Mouse (Mus musculus) mature B cell (primary cell): ENCODE data around the gene Gm21915.

Experiments used
- in situ Hi-C: fragments of 300-500 bp; cut with MboI; formaldehyde crosslinking; loops from 2 replicates; pipeline ENCODE4 v1.14.3; 2019

The Gm21915 gene

GRCm38 (mm10) chr9:40670313-40670712, at the start of gene Gm21915:
Gene Gm21915, plus strand, starts transcription at chr9:40670613.
- in situ Hi-C loops, result no loop called here

- in situ Hi-C loops, result no loop called here
These were observed 48.1 kb upstream of the Gm21915 start for GRCm38 (mm10) chr9:40622265-40622664.

DNA sequence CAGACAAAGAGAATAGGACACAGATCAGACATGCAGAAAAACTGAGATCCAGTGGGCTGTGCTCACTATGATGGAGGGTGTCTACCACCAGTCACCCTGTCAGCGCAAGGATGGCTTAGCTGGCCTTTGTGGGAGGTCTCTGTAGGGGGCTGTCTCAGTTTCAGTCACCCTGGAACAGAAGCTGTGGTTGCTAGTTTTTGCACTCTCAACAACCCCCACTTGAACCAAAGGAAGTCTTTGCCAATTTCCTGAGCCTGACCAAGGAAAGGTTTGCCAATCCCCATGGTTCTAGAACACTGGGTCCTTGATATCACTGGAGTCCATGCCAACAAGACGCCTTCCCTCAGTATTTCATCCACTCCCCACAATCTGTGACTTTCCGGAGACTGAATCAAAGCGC, 47.6 kb upstream of the Gm21915 start:
- in situ Hi-C loops, result no loop called here

DNA sequence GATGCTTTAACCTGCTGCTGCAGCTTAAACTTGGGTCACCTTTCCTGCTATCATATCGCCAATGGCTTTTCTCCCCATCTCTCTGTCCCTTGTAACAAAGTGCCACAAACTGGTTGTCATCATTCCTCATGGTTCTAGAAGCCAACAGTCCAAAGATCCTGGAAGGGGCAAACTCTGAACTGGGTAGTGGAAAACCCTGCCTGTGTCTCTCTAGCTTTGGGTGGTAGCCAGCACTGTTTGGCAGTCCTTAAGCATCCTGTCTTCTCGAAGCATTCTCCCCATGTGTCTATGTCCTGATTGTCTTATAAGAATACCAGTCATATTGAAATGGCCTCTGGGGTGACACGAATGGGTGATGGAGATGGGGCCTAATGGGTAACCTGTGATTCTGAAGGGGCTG, 45.1 kb upstream of the Gm21915 start:
- in situ Hi-C loops, result no loop called here

GRCm38 (mm10) chr9:40626566-40626965, 43.8 kb upstream of the Gm21915 start:
- in situ Hi-C loops, result no loop called here

DNA sequence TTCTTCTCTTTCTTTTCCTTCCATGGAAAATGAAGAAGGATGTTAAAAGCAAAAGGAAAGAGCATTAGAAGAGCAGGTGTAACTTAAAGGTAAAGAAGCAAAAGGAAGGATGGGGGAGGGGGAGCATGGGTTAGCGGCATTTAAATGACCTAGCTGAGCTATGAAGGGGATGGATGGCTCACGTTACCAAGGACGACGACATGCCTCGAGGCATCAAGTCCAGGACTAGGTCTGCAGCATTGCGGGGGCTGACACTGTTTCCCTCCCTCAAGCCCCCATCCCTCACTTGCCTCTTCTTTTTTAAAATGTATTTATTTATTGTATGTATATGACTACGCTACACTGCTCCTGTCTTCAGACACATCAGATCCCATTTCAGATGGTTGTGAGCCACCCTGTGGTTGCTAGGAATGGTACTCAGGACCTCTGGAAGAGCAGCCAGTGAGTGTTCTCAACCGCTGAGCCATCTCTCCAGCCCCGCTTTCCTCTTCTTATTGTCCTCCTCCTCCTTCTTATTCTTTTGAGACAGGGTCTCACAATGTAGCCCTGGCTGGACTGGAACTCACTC, 43.2 kb upstream of the Gm21915 start:
- in situ Hi-C loops, result no loop called here

DNA sequence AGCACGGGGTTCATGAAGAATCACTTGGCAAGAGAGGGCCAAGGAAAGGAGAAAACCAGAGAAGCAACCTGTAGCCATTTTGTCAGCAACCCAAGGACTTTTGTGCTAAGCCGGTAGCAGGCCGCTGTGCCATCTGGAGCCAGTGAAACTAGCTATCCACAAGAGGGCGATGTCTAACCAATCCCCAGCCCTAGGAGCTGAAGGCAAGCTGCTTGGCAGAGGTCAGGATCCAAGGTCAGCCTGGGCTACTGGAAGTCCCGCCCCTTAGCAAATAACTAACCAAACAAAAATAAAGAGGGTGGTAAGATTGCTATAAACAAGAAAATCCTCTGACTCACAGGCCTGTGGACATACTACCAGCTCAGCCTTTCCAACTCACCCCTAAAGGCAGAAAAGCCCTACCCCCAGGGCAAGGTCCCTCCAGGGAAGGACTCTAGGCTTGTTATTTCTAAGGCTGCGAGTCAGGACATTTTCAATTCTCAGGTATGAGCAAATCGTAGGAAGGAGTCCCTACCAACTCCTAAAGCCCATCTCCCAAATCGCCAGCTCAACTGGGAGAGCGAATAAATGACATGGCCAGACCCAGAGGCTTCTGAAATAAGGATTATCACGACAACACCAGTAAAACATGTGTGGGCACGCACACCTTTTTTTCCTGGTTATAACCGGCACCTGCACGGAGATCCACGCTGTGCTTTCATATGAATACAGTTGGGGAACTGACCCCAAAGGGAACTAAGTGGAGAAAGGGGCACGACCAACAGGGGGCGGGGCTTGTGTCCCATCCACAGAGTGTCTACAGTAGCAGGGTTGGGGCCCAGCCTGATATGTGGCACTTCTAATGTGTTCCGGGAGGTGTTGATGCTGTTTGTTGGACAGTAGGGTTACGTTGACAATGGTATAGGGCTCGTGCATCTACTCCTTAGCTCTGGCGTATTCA, 42.0 kb upstream of the Gm21915 start:
- in situ Hi-C loops, result no loop called here

DNA sequence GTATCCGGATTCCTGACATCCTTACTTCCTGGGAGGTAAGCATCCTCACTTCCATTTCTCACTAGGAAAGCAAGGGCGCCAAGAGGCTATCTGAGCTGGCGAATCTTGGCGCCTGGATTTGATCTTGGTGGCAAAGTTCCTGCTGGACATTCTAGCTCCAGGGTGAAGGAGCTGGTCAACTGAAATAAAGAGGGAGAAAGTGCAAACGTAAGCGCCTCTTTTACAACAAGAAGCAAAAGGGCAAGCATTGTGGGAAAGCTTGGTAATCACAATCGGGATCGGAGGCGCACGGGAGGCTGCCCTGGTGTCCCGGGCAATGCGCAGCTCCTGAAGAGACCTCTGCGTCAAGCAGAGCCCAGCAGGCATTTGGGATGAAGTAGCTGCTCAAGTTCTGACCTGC, 41.0 kb upstream of the Gm21915 start:
- in situ Hi-C loops, result no loop called here

DNA sequence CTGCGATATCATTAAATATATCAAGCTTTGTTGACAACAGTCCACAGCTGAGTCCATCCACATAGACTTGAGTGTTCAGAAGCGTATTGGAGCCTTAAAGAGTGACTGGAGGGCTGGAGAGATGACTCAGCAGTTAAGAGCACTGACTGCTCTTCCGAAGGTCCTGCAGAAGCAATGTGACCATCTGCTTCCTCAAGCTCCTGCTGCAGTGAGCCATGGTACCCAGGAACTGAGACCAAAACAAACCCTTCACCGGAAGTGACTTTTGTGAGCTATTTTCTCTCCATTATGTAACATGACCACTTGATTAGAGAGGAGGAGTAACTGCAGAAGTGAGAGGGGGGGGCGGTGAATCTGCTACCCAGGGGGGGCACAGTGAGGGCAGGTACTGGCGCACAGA, 39.3 kb upstream of the Gm21915 start:
- in situ Hi-C loops, result no loop called here

GRCm38 (mm10) chr9:40631505-40631904, 38.9 kb upstream of the Gm21915 start:
- in situ Hi-C loops, result no loop called here

DNA sequence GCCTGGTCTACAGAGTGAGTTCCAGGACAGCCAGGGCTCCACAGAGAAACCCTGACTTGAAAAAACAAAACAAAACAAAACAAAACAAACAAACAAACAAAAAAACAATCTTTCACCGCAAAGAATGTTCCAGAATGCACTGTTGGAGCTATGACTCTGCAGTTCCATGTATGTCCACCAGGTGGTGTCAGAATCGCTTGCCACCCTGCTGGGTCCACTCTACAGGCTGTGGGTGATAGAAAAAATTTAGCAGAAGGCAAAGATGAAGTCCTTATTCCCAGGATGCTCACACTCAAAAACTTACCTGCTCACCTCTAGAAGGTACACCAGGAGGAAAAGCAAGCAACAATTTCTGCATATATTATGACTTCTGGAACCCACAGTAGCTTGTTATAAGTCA, 34.4 kb upstream of the Gm21915 start:
- in situ Hi-C loops, result loop anchor here (5.0 kb wide), 1 partner anchor 116 kb away; no protein-coding TSS in a partner anchor

- in situ Hi-C loops, result loop anchor here (5.0 kb wide), 1 partner anchor 114 kb away; no protein-coding TSS in a partner anchor
These were observed 32.6 kb upstream of the Gm21915 start for GRCm38 (mm10) chr9:40637705-40638393.

DNA sequence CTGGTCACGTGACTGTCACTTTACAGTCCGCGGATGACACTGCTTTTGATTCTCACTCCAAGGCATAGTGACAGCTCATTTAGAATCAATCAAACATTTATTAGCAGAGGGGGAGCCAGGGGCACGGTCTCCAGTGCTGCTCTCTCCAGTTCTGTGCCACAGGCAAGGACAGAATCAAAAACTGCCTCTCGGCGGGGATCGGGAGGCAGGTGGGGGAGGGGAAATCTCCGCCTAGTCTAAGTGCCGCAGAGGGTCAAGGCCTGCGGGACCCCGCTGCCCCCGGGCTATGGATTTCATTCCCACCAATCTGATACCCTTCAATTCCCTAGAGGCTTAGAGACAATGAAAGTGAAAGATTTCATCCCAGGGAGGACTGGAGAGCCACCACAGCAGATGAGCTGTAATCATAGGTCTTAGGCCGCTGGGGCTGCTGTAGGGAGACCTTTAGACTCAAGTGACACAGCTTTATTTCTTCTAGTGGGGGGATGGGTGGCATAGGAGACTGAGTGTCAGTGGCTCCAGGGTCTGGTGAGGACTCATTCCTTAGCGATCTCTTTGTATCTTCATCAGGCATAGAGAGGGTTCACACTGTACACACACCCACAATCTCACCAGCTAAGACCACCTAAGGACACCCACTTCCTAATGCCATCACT, 31.9 kb upstream of the Gm21915 start:
- in situ Hi-C loops, result loop anchor here (5.0 kb wide), 1 partner anchor 114 kb away; no protein-coding TSS in a partner anchor

DNA sequence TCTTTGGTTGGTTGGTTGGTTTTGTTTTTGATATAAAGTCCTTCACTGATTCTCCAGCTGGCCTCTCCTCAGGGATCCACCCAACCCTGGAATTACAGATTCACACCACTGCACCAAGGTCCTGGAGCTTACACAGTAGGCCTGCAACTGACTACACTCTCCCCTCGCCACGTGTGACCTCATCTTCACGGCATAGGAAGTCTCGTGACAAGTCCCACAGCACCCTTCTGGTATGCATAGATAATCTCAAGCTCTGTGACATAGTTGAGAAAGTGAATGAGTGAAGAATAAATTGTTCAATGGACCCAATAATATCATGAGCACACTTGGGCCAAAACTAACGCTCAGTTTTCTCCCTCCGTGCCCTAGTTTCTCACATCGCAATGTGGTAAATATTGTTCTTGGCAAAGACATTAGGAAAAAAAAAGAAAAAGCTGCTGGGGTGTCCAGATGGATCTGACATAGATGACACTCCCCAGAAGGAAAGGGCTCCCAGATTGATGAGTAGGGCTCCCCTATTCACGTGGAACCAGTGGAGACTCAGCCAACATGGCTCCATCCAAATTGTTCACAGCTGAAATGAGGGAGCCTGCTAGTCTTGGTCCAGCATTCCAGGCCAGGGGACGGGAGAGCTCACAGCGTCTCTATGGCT, 30.8 kb upstream of the Gm21915 start:
- in situ Hi-C loops, result loop anchor here (5.0 kb wide), 1 partner anchor 113 kb away; no protein-coding TSS in a partner anchor

DNA sequence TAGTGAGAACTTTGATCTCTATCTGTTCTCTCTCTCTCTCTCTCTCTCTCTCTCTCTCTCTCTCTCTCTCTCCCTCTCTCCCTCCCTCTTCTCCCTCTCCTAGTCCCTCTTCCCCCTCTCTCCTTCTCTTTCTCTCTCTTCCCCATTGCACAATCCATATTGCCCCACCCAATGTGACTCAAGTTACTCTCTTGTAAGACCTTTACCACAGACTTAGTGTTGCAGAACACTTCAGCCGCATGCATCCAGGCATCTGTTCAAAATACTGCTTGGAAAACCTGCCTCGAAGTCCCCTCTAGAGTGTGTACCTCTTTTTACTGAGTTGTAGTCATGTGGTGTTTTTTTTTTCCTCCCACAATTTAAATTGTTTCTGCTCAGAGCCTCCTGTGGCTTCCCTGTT, 29.1 kb upstream of the Gm21915 start:
- in situ Hi-C loops, result no loop called here

GRCm38 (mm10) chr9:40642470-40643220, 27.8 kb upstream of the Gm21915 start:
- in situ Hi-C loops, result no loop called here

DNA sequence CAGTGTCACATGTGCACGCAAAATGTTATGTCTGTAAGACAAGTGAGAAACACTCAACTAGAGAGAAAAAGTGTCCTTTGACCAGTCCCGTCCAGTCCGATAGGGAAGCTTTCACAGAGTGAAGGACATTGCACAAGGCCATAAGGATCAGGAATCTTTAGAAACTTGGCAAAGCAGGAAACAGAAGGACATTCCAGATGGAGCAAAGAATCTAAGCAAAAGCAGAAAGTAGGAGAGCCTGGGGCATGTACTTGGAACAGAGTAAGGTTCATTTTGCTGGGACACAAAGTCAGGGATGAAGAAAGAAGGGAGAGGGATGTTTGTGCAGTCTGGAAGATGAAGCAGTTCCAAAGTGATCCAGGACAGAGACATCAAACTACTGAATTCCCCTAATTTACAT, 21.0 kb upstream of the Gm21915 start:
- in situ Hi-C loops, result no loop called here

DNA sequence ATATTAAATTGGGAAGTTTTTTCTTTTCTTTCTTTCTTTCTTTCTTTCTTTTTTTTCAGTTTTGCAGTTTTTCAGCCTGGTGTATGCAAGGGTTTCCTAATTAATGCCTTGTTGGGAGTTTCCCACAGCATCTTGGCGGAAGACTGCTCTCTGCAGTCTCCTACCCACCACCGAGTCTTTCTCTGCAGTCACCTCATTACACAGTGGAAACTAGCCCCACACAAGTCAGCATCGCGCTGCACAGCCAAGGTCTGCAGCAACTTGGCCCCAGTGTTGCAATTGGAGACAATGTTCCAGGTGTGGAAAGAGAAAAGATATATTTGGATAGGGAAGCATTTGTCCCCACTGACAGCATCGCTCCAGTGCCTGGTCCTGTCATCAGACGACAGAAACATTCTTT, 20.4 kb upstream of the Gm21915 start:
- in situ Hi-C loops, result no loop called here

- in situ Hi-C loops, result no loop called here
These were observed 19.1 kb upstream of the Gm21915 start for GRCm38 (mm10) chr9:40651239-40651859.

DNA sequence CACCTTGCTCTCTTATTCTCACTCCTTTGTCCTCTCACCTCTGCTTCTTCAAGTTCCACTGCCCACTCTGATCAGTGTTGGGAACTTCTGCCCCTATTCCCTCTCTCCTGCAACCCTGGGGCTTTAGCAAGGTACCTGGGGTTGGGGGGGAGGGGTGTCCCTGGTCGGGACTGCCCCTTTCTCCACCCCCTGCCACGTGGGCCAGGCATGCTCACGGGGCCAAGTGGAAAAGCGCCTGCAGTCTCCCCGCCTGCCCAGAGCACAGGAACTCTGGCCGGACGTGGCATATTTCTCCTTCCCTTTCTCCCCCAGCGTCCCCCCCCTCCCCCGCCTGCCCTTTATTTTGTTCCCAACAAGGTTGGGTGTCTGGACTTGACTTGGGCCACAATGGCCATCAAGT, 17.7 kb upstream of the Gm21915 start:
- in situ Hi-C loops, result no loop called here
